Mouse (Mus musculus): ENCODE measurements around the gene Ncoa5.

GRCm38 (mm10) chr2:165003108-165003507 lies 31.6 kb downstream of the Ncoa5 start:
- TF ChIP-seq CEBPB (IDR thresholded peaks at IDR 0.05; ENCODE audit: low read depth) (no peak), CTCF (IDR thresholded peaks at IDR 0.05; ENCODE audit: control insufficient read depth, insufficient read depth, insufficient read length) (no peak)

Data from C2C12 (cell line).